Mouse (Mus musculus) left cerebral cortex, adult 2 months (tissue): ENCODE results near the gene Ogdh. TPM values are rescaled to one million over a fixed set of nuclear protein-coding genes. Genes with fewer than 3 reads are reported as not detected.

Experiments
- DNase-seq, 2 experiments: peaks; one replicate each; pipeline ENCODE4 v3.0.0; 2021 to 2022; ENCODE audit warnings: low spot score in 2 of 2, mixed read lengths in 1 of 2; ENCODE audit errors: extremely low spot score in 1 of 2
- H3K27ac ChIP-seq: fragments of 200-600 bp; 2 replicates; pipeline ENCODE4 v1.8.1; 2022
- H3K4me3 ChIP-seq: fragments of 200-600 bp; 2 replicates; pipeline ENCODE4 v1.8.1; 2022
- CTCF ChIP-seq: fragments of 200-600 bp; IDR thresholded peaks from 2 replicates; pipeline ENCODE4 v1.8.1; 2022; ENCODE audit warnings: antibody characterized with exemption, mild to moderate bottlenecking, moderate library complexity
- intact Hi-C: fragments of 180-260 bp; cut with DNase I; formaldehyde crosslinking; loops from one replicate; pipeline ENCODE4 v1.15.1; 2025
- total RNA-seq, 2 experiments: library from RNA; stranded (reverse); gene quantifications; 2 replicates each; pipeline ENCODE4 v1.2.3; 2021

Ogdh gene
- total RNA-seq, 2 experiments from 2014 or later: 232 to 245 TPM

- Histone ChIP-seq H3K27ac (peak overlapping the region; percentile 92), H3K4me3 (peak overlapping the region; percentile 99)
- intact Hi-C loops: loop anchor here (2.0 kb wide), 1 partner anchor 17 kb away; the partner anchor contains the start of gene Ogdh
- DNase-seq: no peak
- TF ChIP-seq CTCF: no peak
Observed at GRCm38 (mm10) chr11:6273607-6274006, 17.8 kb upstream of the Ogdh start.

- peak; percentile 97 for DNase-seq
- peak; percentile 78 for TF ChIP-seq CTCF
- intact Hi-C loops: loop anchor here (2.0 kb wide), 1 partner anchor 16 kb away; the partner anchor contains the start of gene Ogdh
- peak within 1 kb of the TSS; percentile 92 for H3K27ac ChIP-seq
- peak within 1 kb of the TSS; percentile 99 for H3K4me3 ChIP-seq
Observed at GRCm38 (mm10) chr11:6274387-6275093, 16.9 kb upstream of the Ogdh start, which contains the start of gene Tmed4. Tmed4 (minus strand) TSS chr11:6274870.

DNA sequence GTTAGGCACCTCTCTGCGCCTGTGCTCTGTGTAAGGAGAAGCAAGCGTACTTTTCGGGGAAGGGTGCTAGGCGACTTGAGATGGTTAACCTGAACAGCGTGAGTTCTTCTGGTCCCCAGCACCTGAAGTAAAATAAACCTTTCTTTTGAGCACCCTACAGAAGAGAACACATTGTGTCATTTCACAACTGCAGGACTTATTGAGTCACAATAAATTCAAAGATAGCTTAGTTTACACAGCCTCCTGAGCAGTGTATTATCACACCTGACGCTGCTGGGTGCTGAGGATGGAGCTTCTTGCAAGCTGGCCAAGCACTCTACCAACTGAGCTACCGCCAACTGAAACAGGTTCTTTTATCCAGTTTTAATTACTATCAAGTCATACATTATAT, 16.3 kb upstream of the Ogdh start:
- intact Hi-C loops: loop anchor here (2.0 kb wide), 1 partner anchor 16 kb away; the partner anchor contains the start of gene Ogdh
- DNase-seq: no peak
- Histone ChIP-seq H3K4me3 (peak overlapping the region; percentile 99), H3K27ac (peak overlapping the region; percentile 92)
- no peak for TF ChIP-seq CTCF

GRCm38 (mm10) chr11:6276466-6276865, 15.0 kb upstream of the Ogdh start:
- Histone ChIP-seq H3K4me3 (no peak overlapping the region), H3K27ac (no peak overlapping the region)
- intact Hi-C loops: no loop called here
- no peak for TF ChIP-seq CTCF
- DNase-seq: no peak

GRCm38 (mm10) chr11:6282940-6283339, 8.5 kb upstream of the Ogdh start:
- intact Hi-C loops: no loop called here

GRCm38 (mm10) chr11:6290138-6290537, 1.3 kb upstream of the Ogdh start:
- Histone ChIP-seq H3K27ac (no peak overlapping the region), H3K4me3 (no peak overlapping the region)
- TF ChIP-seq CTCF: no peak
- DNase-seq: no peak
- intact Hi-C loops: loop anchor here (2.0 kb wide), 1 partner anchor 15 kb away; the partner anchor contains the start of gene Tmed4

More at GRCm38 (mm10) chr11:6282940-6283339, 8.5 kb upstream of the Ogdh start:
- no peak for TF ChIP-seq CTCF
- Histone ChIP-seq H3K27ac (no peak overlapping the region), H3K4me3 (no peak overlapping the region)
- DNase-seq: no peak

DNA sequence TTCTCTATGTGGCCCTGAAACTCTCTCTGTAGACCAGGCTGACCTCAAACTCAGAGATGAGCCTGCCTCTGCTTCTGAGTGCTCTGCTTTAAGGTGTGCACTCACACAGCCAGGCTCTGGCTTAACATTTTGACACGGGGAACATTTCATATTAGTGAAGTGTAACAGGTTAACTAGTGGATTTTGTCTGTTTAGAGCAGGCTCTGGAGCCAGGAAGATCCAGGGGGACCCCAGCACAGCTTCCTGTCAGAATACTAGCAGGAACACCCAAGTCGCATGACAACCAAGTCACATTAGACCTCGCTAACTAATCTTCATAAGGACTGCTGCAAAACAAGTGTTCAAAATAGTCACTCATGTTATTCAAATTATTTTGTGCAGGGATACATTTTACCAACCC, 550 bp upstream of the Ogdh start:
- H3K27ac ChIP-seq: no peak overlapping the region
- H3K4me3 ChIP-seq: peak overlapping the region; percentile 92
- no peak for DNase-seq
- intact Hi-C loops: loop anchor here (2.0 kb wide), 1 partner anchor 16 kb away; the partner anchor contains the start of gene Tmed4
- TF ChIP-seq CTCF: no peak

DNA sequence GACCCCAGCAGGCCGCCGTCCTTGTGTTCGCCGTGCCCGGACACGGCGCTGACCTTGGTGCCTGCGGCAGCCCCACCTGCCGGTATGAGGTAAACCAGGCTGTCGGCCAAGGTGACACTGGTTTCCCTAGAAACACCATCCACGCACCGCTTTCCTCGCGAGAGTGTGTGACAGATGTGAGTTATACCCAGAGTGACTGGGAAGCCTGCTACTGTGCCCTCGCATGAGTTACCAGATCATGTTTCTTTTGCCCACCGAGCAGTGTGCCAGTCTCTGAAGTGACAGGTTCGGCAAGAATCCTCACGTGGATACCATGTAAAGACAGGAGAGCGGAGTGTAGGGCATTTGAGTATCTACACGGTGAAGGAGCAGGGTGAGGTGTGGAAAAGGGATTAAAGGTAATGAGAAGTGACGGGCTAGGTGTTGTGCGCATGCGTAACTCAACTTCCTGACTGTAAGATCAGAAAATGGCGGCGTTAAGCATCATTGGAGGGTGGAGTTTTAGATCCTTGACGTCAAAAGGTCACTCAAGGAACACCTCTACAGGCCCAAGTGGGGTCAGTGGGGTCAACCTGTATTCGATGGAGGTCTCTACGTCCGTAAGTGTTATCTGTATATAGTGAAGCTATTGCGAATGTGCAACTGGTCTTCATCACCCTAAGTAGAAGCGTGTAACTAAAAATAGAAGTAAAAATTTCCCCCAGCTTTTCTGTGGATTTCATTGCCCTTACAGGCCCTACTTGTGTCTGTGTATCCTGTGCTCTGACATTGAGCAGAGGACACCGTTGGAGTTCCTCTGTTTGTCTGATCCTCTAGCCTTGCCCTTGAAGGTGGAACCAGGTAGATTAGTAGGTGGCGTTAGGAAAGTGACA, 919 bp downstream of the Ogdh start:
- intact Hi-C loops: no loop called here
- peak; percentile 15 for TF ChIP-seq CTCF
- peak in 1 of 2 experiments; percentile 55 for DNase-seq
- Histone ChIP-seq H3K4me3 (peak overlapping the region; percentile 92), H3K27ac (peak overlapping the region; percentile 97)

DNA sequence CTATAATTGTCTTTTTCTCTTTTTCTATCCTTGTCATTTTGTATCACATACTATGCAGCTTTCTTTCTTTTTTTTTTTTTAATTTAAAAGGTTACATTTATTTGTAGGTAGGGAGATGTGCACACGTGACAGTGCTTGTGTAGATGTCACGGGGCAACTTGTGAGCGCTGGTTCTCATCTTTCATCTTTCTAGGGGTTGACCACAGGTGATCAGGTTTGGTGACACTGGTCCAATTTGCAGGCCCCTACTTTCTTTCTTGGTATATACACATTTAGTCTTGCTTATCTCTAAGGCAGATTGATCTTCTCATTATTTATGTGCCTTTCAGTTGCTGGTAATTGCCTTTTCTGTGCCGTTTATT, 1.5 kb downstream of the Ogdh start:
- TF ChIP-seq CTCF: no peak
- no peak for DNase-seq
- peak overlapping the region; percentile 97; the same call in 1 of the 2 replicates for H3K27ac ChIP-seq
- peak overlapping the region; percentile 92 for H3K4me3 ChIP-seq
- intact Hi-C loops: no loop called here

GRCm38 (mm10) chr11:6293601-6294000, 2.2 kb downstream of the Ogdh start:
- no peak for DNase-seq
- Histone ChIP-seq H3K27ac (no peak overlapping the region), H3K4me3 (no peak overlapping the region)
- intact Hi-C loops: no loop called here
- TF ChIP-seq CTCF: no peak

DNA sequence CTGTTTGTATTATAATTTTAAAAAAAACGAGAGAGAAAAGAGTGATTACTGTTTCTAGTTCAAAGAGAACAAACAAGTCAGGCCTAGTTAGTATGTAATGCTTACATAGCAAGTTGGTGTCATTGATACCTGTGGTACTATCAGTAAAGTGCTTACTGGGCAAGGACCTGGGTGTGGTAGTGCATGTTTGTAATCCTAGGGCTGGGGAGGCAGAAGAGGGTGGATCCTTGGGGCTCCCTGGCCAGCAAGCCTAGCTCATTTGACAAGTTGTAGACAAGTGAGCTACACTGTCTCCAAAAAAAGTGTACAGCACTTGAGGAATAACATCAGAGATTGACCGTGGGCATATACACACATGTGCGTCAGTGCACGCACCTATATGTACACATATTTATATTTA, 3.2 kb downstream of the Ogdh start:
- no peak for TF ChIP-seq CTCF
- DNase-seq: no peak
- intact Hi-C loops: no loop called here
- Histone ChIP-seq H3K4me3 (no peak overlapping the region), H3K27ac (no peak overlapping the region)

GRCm38 (mm10) chr11:6296077-6296476, 4.6 kb downstream of the Ogdh start:
- DNase-seq: no peak
- Histone ChIP-seq H3K27ac (no peak overlapping the region), H3K4me3 (no peak overlapping the region)
- no peak for TF ChIP-seq CTCF
- intact Hi-C loops: no loop called here
